Mouse (Mus musculus) spleen, adult 2 months (tissue): ENCODE data around the gene Gm49661. TPM values are rescaled to one million over a fixed set of nuclear protein-coding genes. Genes with fewer than 3 reads are reported as not detected.

Experiments
- DNase-seq, 2 experiments: peaks; one replicate each; pipeline versions ENCODE4 v3.0.0 to v3.0.0-alpha.2; 2012 to 2021; ENCODE audit warnings: low spot score in 2 of 2, low read depth in 1 of 2
- H3K27ac ChIP-seq: fragments of 200-500 bp; 2 replicates; pipeline ENCODE4 v1.5.1; 2012; ENCODE audit warnings: low read length, inconsistent platforms; ENCODE audit not compliant: insufficient read depth
- H3K27me3 ChIP-seq: fragments of 200-500 bp; 2 replicates; pipeline ENCODE4 v1.6.1; 2012; ENCODE audit warnings: mild to moderate bottlenecking, moderate library complexity, low read length, inconsistent platforms; ENCODE audit not compliant: control insufficient read depth, insufficient read depth
- H3K36me3 ChIP-seq: fragments of 200-500 bp; 2 replicates; pipeline ENCODE4 v1.6.1; 2012; ENCODE audit warnings: mild to moderate bottlenecking, low read length, inconsistent platforms; ENCODE audit not compliant: control insufficient read depth, insufficient read depth
- H3K4me1 ChIP-seq: fragments of 200-500 bp; 2 replicates; pipeline ENCODE4 v1.6.1; 2011; ENCODE audit warnings: inconsistent platforms; ENCODE audit not compliant: control insufficient read depth, insufficient read depth, insufficient read length
- H3K4me3 ChIP-seq: fragments of 200-500 bp; 2 replicates; pipeline ENCODE4 v1.5.1; 2011; ENCODE audit warnings: mild to moderate bottlenecking, inconsistent platforms; ENCODE audit not compliant: insufficient read depth, insufficient read length; ENCODE audit errors: extremely low read depth
- CTCF ChIP-seq: fragments of 200-500 bp; IDR thresholded peaks from 2 replicates; pipeline ENCODE4 v1.5.1; 2011; ENCODE audit warnings: mild to moderate bottlenecking, inconsistent platforms; ENCODE audit not compliant: insufficient read depth, insufficient read length, insufficient replicate concordance; ENCODE audit errors: extremely low read depth
- POLR2A ChIP-seq: fragments of 200-500 bp; IDR thresholded peaks from 2 replicates; pipeline ENCODE4 v1.6.1; 2011; ENCODE audit warnings: low read depth, low read length, inconsistent platforms
- WGBS: fragments of 180-500 bp; shearing (Covaris S2); methylation state at CpG from one replicate; pipeline ENCODE4 v1.1.7; 2018; 5-methylcytosine and 5-hydroxymethylcytosine counted together
- polyA plus RNA-seq: library from polyadenylated mRNA; depleted of rRNA; stranded (reverse); fragments of >200 nt; gene quantifications from 2 replicates; pipeline ENCODE4 v1.2.3, GENCODE M21; 2012

Gene Gm49661
- polyA plus RNA-seq, 1 experiment: not detected

- Histone ChIP-seq H3K27me3 (peaks cover 8% of the 10 kb centered on the region), H3K27ac (no peak overlapping the region), H3K36me3 (no peaks in the 10 kb centered on the region), H3K4me3 (no peak overlapping the region), H3K4me1 (peaks cover 4% of the 10 kb centered on the region)
- DNase-seq: no peak
- no peak for TF ChIP-seq CTCF
- no peak for TF ChIP-seq POLR2A
- WGBS: 8% methylated on average over 18 of the region's 18 CpGs
Measured at GRCm38 (mm10) chr8:84952612-84953255, 16.5 kb downstream of the Gm49661 start.

- no peak overlapping the region for H3K4me3 ChIP-seq
- no peak overlapping the region for H3K27ac ChIP-seq
- no peaks in the 10 kb centered on the region for H3K36me3 ChIP-seq
- peaks cover 8% of the 10 kb centered on the region for H3K4me1 ChIP-seq
- 26% methylated on average over 12 of the region's 12 CpGs for WGBS
- peaks cover 30% of the 10 kb centered on the region for H3K27me3 ChIP-seq
- TF ChIP-seq POLR2A: no peak
- no peak for TF ChIP-seq CTCF
- DNase-seq: no peak
Measured at GRCm38 (mm10) chr8:84949753-84950152, 19.5 kb downstream of the Gm49661 start.

- Histone ChIP-seq H3K27me3 (peaks cover 26% of the 10 kb centered on the region), H3K4me1 (peaks cover 4% of the 10 kb centered on the region), H3K27ac (no peak overlapping the region), H3K36me3 (no peaks in the 10 kb centered on the region), H3K4me3 (no peak overlapping the region)
- TF ChIP-seq CTCF: no peak
- TF ChIP-seq POLR2A: no peak
- no peak for DNase-seq
- 11% methylated on average over 9 of the region's 9 CpGs for WGBS
Measured at GRCm38 (mm10) chr8:84947241-84947545, 22.0 kb downstream of the Gm49661 start.

GRCm38 (mm10) chr8:84946528-84947240 is 22.5 kb downstream of the Gm49661 start, which contains the start of gene Rtbdn:
Rtbdn (plus strand) TSS chr8:84946991.
- TF ChIP-seq CTCF (peak; percentile 4; the same call in 1 of the 2 replicates), POLR2A (no peak)
- 14% methylated on average over 17 of the region's 17 CpGs for WGBS
- no peak for DNase-seq
- Histone ChIP-seq H3K36me3 (no peaks in the 10 kb centered on the region), H3K4me1 (peaks cover 4% of the 10 kb centered on the region), H3K27me3 (peaks cover 26% of the 10 kb centered on the region), H3K27ac (no peak within 1 kb of the TSS), H3K4me3 (no peak within 1 kb of the TSS)

- peaks cover 26% of the 10 kb centered on the region for H3K27me3 ChIP-seq
- no peak overlapping the region for H3K4me3 ChIP-seq
- no peak for DNase-seq
- WGBS: 2% methylated on average over 53 of the region's 67 CpGs
- H3K4me1 ChIP-seq: peaks cover 4% of the 10 kb centered on the region
- TF ChIP-seq POLR2A: no peak
- TF ChIP-seq CTCF: no peak
- H3K36me3 ChIP-seq: no peaks in the 10 kb centered on the region
- no peak overlapping the region for H3K27ac ChIP-seq
Measured at GRCm38 (mm10) chr8:84945633-84946527, 23.4 kb downstream of the Gm49661 start.

GRCm38 (mm10) chr8:84945235-84945632 is 24.0 kb downstream of the Gm49661 start:
- TF ChIP-seq CTCF (no peak), POLR2A (no peak)
- peaks cover 4% of the 10 kb centered on the region for H3K4me1 ChIP-seq
- no peak for DNase-seq
- WGBS: 9% methylated on average over 11 of the region's 11 CpGs
- H3K4me3 ChIP-seq: no peak overlapping the region
- H3K27ac ChIP-seq: no peak overlapping the region
- peaks cover 26% of the 10 kb centered on the region for H3K27me3 ChIP-seq
- H3K36me3 ChIP-seq: no peaks in the 10 kb centered on the region
